Mouse (Mus musculus): ENCODE measurements around the gene Llgl1.

GRCm38 (mm10) chr11:60726601-60727391, 27.3 kb downstream of the Llgl1 start, which contains the start of gene Flii:
- no peak for TF ChIP-seq CTCF (IDR thresholded peaks at IDR 0.05; ENCODE audit: low read depth, low read length)
- no peak for TF ChIP-seq EP300 (IDR thresholded peaks at IDR 0.05; ENCODE audit: insufficient read depth, low read depth, low read length)
- TF ChIP-seq POLR2A (IDR thresholded peaks at IDR 0.05; ENCODE audit: insufficient read depth, low read length) = no peak

Data from ES-Bruce4 (cell line).